Mouse (Mus musculus): ENCODE measurements around the gene Fancd2os.

The Fancd2os gene

GRCm38 (mm10) chr6:113600543-113601139, at the start of gene Fancd2os:
TSS of gene Fancd2os (minus strand) at chr6:113600715.
- no peak for DNase-seq

GRCm38 (mm10) chr6:113650197-113650640, 49.7 kb upstream of the Fancd2os start:
- no peak for DNase-seq

- DNase-seq: no peak
Observed at GRCm38 (mm10) chr6:113649346-113650196, 49.1 kb upstream of the Fancd2os start.

- DNase-seq: no peak
Observed at GRCm38 (mm10) chr6:113644808-113645207, 44.3 kb upstream of the Fancd2os start.

- DNase-seq: no peak
Observed at GRCm38 (mm10) chr6:113643967-113644366, 43.5 kb upstream of the Fancd2os start.

- no peak for DNase-seq
Observed at GRCm38 (mm10) chr6:113643021-113643420, 42.5 kb upstream of the Fancd2os start.

GRCm38 (mm10) chr6:113642605-113643004, 42.1 kb upstream of the Fancd2os start:
- DNase-seq: no peak

- DNase-seq: no peak
Observed at GRCm38 (mm10) chr6:113639201-113639600, 38.7 kb upstream of the Fancd2os start.

GRCm38 (mm10) chr6:113638302-113639040, 38.0 kb upstream of the Fancd2os start, which contains the start of gene Irak2:
TSS of gene Irak2 (plus strand) at chr6:113638467.
- peak; percentile 88 for DNase-seq

GRCm38 (mm10) chr6:113632863-113633262, 32.3 kb upstream of the Fancd2os start:
- no peak for DNase-seq

GRCm38 (mm10) chr6:113630322-113630721, 29.8 kb upstream of the Fancd2os start:
- DNase-seq: no peak

GRCm38 (mm10) chr6:113624989-113625770, 24.7 kb upstream of the Fancd2os start:
- peak; percentile 8 for DNase-seq

- DNase-seq: peak; percentile 82
Observed at GRCm38 (mm10) chr6:113623941-113624751, 23.6 kb upstream of the Fancd2os start, which contains the start of gene Vhl. TSS of gene Vhl (plus strand) at chr6:113623959.

- no peak for DNase-seq
Observed at GRCm38 (mm10) chr6:113623386-113623785, 22.9 kb upstream of the Fancd2os start.

- no peak for DNase-seq
Observed at GRCm38 (mm10) chr6:113615489-113615888, 15.0 kb upstream of the Fancd2os start.

GRCm38 (mm10) chr6:113614997-113615396, 14.5 kb upstream of the Fancd2os start:
- no peak for DNase-seq

GRCm38 (mm10) chr6:113614152-113614551, 13.6 kb upstream of the Fancd2os start:
- DNase-seq: no peak

- DNase-seq: no peak
Observed at GRCm38 (mm10) chr6:113612258-113612969, 11.9 kb upstream of the Fancd2os start.

GRCm38 (mm10) chr6:113609293-113609692, 8.8 kb upstream of the Fancd2os start:
- no peak for DNase-seq

GRCm38 (mm10) chr6:113608871-113609270, 8.4 kb upstream of the Fancd2os start:
- no peak for DNase-seq

GRCm38 (mm10) chr6:113605224-113605545, 4.7 kb upstream of the Fancd2os start:
- no peak for DNase-seq

Measured in right cerebral cortex, postnatal 4 days (tissue).